Mouse (Mus musculus) CH12.LX (cell line): Measurements from ENCODE around the gene 4933402D24Rik. TPM values are rescaled to one million over a fixed set of nuclear protein-coding genes. Genes with fewer than 3 reads are reported as not detected.

ENCODE experiments used
- DNase-seq: peaks from one replicate; pipeline ENCODE4 v3.0.0-alpha.2; 2013; ENCODE audit errors: extremely low read depth
- H3K27ac ChIP-seq: 2 replicates; pipeline ENCODE4 v1.5.1; 2012; ENCODE audit warnings: low read depth, mild to moderate bottlenecking, control low read depth, moderate library complexity; ENCODE audit not compliant: insufficient read depth
- H3K27me3 ChIP-seq: replicated peaks from 2 replicates; pipeline ENCODE3; 2012; ENCODE audit warnings: inconsistent platforms
- H3K36me3 ChIP-seq, 2 experiments: replicated peaks in 1 of 2; 2 replicates each; pipeline versions ENCODE3 to v1.6.1; 2012; ENCODE audit warnings: inconsistent platforms in 1 of 2, low read length in 1 of 2, mild to moderate bottlenecking in 1 of 2, mixed read lengths in 1 of 2, moderate library complexity in 1 of 2; ENCODE audit not compliant: control insufficient read depth in 1 of 2, insufficient read depth in 1 of 2
- H3K4me1 ChIP-seq, 2 experiments: 2 replicates each; pipeline ENCODE4 v1.6.1; 2012; ENCODE audit warnings: inconsistent platforms in 1 of 2, moderate library complexity in 1 of 2; ENCODE audit not compliant: insufficient read depth in 2 of 2, control insufficient read depth in 1 of 2
- H3K4me2 ChIP-seq: 2 replicates; pipeline ENCODE4 v1.6.1; 2012; ENCODE audit warnings: low read depth, mild to moderate bottlenecking, control low read depth; ENCODE audit not compliant: poor library complexity, insufficient read depth, severe bottlenecking
- H3K4me3 ChIP-seq, 3 experiments: fragments of 150-350 bp in 1 of 3; sonication (generic) in 1 of 3; replicated peaks in 1 of 3; 2 replicates each; pipeline versions ENCODE3 to v1.5.1; 2011 to 2012; ENCODE audit warnings: low read depth in 2 of 3, low read length in 2 of 3, mild to moderate bottlenecking in 2 of 3, moderate library complexity in 2 of 3, control low read depth in 1 of 3, improper control_type of control experiment in 1 of 3, inconsistent platforms in 1 of 3, mixed read lengths in 1 of 3; ENCODE audit not compliant: poor library complexity in 1 of 3
- H3K79me2 ChIP-seq: replicated peaks from 2 replicates; pipeline ENCODE4 v1.6.1; 2012; ENCODE audit warnings: mild to moderate bottlenecking, moderate library complexity; ENCODE audit not compliant: control insufficient read depth, poor library complexity, insufficient read depth, severe bottlenecking; ENCODE audit errors: extremely low read depth
- H3K9ac ChIP-seq: 2 replicates; pipeline ENCODE4 v1.6.1; 2012; ENCODE audit warnings: low read depth, mild to moderate bottlenecking, control low read depth, moderate library complexity; ENCODE audit not compliant: insufficient read depth
- H3K9me3 ChIP-seq: replicated peaks from 2 replicates; pipeline ENCODE3; 2012; ENCODE audit warnings: low read length, inconsistent platforms, mixed read lengths
- BHLHE40 ChIP-seq: IDR thresholded peaks from 2 replicates; pipeline ENCODE4 v1.6.1; 2011; ENCODE audit warnings: mild to moderate bottlenecking, low read depth, low read length, improper control_type of control experiment
- CHD2 ChIP-seq: IDR thresholded peaks from 2 replicates; pipeline ENCODE4 v1.6.1; 2011; ENCODE audit warnings: low read length, improper control_type of control experiment
- CTCF ChIP-seq, 2 experiments: IDR thresholded peaks in 1 of 2; conservative IDR thresholded peaks in 1 of 2; 2 replicates each; pipeline ENCODE4 v1.5.1; 2011 to 2012; ENCODE audit warnings: low read depth in 2 of 2, low read length in 2 of 2, improper control_type of control experiment in 1 of 2, inconsistent platforms in 1 of 2, mild to moderate bottlenecking in 1 of 2, moderate library complexity in 1 of 2
- EP300 ChIP-seq: IDR thresholded peaks from 2 replicates; pipeline ENCODE4 v1.6.1; 2011; ENCODE audit warnings: low read length, improper control_type of control experiment
- ETS1 ChIP-seq: conservative IDR thresholded peaks from 2 replicates; pipeline ENCODE4 v1.6.1; 2012; ENCODE audit warnings: low read depth, mild to moderate bottlenecking, inconsistent platforms, low read length, improper control_type of control experiment, moderate library complexity
- MAFK ChIP-seq: IDR thresholded peaks from 2 replicates; pipeline ENCODE4 v1.6.1; 2011; ENCODE audit warnings: low read length, improper control_type of control experiment; ENCODE audit not compliant: insufficient replicate concordance
- MAX ChIP-seq: IDR thresholded peaks from 2 replicates; pipeline ENCODE4 v1.6.1; 2011; ENCODE audit warnings: low read length, improper control_type of control experiment
- MXI1 ChIP-seq: IDR thresholded peaks from 2 replicates; pipeline ENCODE4 v1.6.1; 2011; ENCODE audit warnings: mild to moderate bottlenecking, low read depth, low read length, improper control_type of control experiment
- MYC ChIP-seq: IDR thresholded peaks from 2 replicates; pipeline ENCODE4 v1.6.1; 2011; ENCODE audit warnings: low read depth, mild to moderate bottlenecking, improper control_type of control experiment, low read length
- NELFE ChIP-seq: IDR thresholded peaks from 2 replicates; pipeline ENCODE4 v1.6.1; 2011; ENCODE audit warnings: low read depth, low read length, improper control_type of control experiment
- NRF1 ChIP-seq: IDR thresholded peaks from 2 replicates; pipeline ENCODE4 v1.6.1; 2014; ENCODE audit warnings: low read depth, mild to moderate bottlenecking, inconsistent platforms, low read length, improper control_type of control experiment, moderate library complexity
- PAX5 ChIP-seq: IDR thresholded peaks from 2 replicates; pipeline ENCODE4 v1.6.1; 2012; ENCODE audit warnings: low read length, inconsistent platforms, mixed read lengths
- POLR2A ChIP-seq: IDR thresholded peaks from 2 replicates; pipeline ENCODE4 v1.6.1; 2011; ENCODE audit warnings: low read depth, mild to moderate bottlenecking, improper control_type of control experiment, low read length
- RAD21 ChIP-seq: IDR thresholded peaks from 2 replicates; pipeline ENCODE4 v1.6.1; 2011; ENCODE audit warnings: low read depth, mild to moderate bottlenecking, low read length, improper control_type of control experiment, moderate library complexity
- RCOR1 ChIP-seq: conservative IDR thresholded peaks from 2 replicates; pipeline ENCODE4 v1.6.1; 2012; ENCODE audit warnings: low read depth, mild to moderate bottlenecking, inconsistent platforms, low read length, improper control_type of control experiment
- SMC3 ChIP-seq: IDR thresholded peaks from 2 replicates; pipeline ENCODE4 v1.6.1; 2011; ENCODE audit warnings: low read depth, low read length, improper control_type of control experiment
- TCF12 ChIP-seq: IDR thresholded peaks from 2 replicates; pipeline ENCODE4 v1.6.1; 2014; ENCODE audit warnings: low read depth, mild to moderate bottlenecking, inconsistent platforms, low read length, improper control_type of control experiment
- UBTF ChIP-seq: IDR thresholded peaks from 2 replicates; pipeline ENCODE4 v1.6.1; 2012; ENCODE audit warnings: low read depth, mild to moderate bottlenecking, inconsistent platforms, low read length, improper control_type of control experiment, moderate library complexity
- USF1 ChIP-seq: IDR thresholded peaks from 2 replicates; pipeline ENCODE4 v1.6.1; 2014; ENCODE audit warnings: low read depth, mild to moderate bottlenecking, inconsistent platforms, low read length, improper control_type of control experiment
- USF2 ChIP-seq: conservative IDR thresholded peaks from 2 replicates; pipeline ENCODE4 v1.6.1; 2011; ENCODE audit warnings: low read depth, low read length, improper control_type of control experiment
- ZC3H11A ChIP-seq: IDR thresholded peaks from 2 replicates; pipeline ENCODE4 v1.6.1; 2012; ENCODE audit warnings: low read depth, mild to moderate bottlenecking, inconsistent platforms, low read length, improper control_type of control experiment
- ZMIZ1 ChIP-seq: IDR thresholded peaks from 2 replicates; pipeline ENCODE4 v1.6.1; 2012; ENCODE audit warnings: low read depth, mild to moderate bottlenecking, inconsistent platforms, low read length, improper control_type of control experiment
- ZNF384 ChIP-seq: IDR thresholded peaks from 2 replicates; pipeline ENCODE4 v1.6.1; 2012; ENCODE audit warnings: low read depth, low read length, improper control_type of control experiment, inconsistent platforms
- dilution Hi-C: fragments of 300-500 bp; cut with MboI; formaldehyde crosslinking; loops from 2 replicates; pipeline ENCODE4 v1.14.3; 2020; ENCODE audit warnings: low sequenced_read_pairs; ENCODE audit not compliant: extremely low pct_unique_long_range_greater_than_20kb, extremely low pct_ligation_motif_present
- in situ Hi-C: fragments of 300-500 bp; cut with MboI; formaldehyde crosslinking; loops from 3 replicates; pipeline ENCODE4 v1.14.3; 2019; ENCODE audit warnings: low sequenced_read_pairs, low pct_ligation_motif_present, low pct_unique_long_range_greater_than_20kb, mixed read lengths
- polyA plus RNA-seq: library from polyadenylated mRNA; unstranded; fragments of >175 nt; gene quantifications from 2 replicates; pipeline ENCODE4 v1.2.1, GENCODE M21; 2012; ENCODE audit warnings: low read depth; ENCODE audit not compliant: insufficient read length
- total RNA-seq, 2 experiments: library from RNA; depleted of rRNA; stranded (reverse); fragments of 300-350 nt in 1 of 2; fragments of >200 nt in 1 of 2; gene quantifications; 2 replicates each; pipeline ENCODE4 v1.2.3; 2012 to 2014

Gene 4933402D24Rik
- total and polyA plus RNA-seq, 3 experiments, result not detected

- dilution Hi-C loops (no loop called here), in situ Hi-C loops (loop anchor here (10.0 kb wide), 1 partner anchor 681 kb away; no protein-coding TSS in a partner anchor)
- H3K4me3 ChIP-seq, result no peak overlapping the region
- H3K9ac ChIP-seq, result no peak overlapping the region
- no peaks in the 10 kb centered on the region for H3K9me3 ChIP-seq
- no peaks in the 10 kb centered on the region for H3K36me3 ChIP-seq
- no peak overlapping the region for H3K27ac ChIP-seq
- no peaks in the 10 kb centered on the region for H3K27me3 ChIP-seq
- TF ChIP-seq BHLHE40 (no peak), MXI1 (no peak), USF1 (no peak), PAX5 (no peak), NRF1 (no peak), TCF12 (no peak), RCOR1 (no peak), POLR2A (no peak), MYC (no peak)
- no peaks in the 10 kb centered on the region for H3K79me2 ChIP-seq
- H3K4me2 ChIP-seq, result no peak overlapping the region
- no peak for DNase-seq
- peaks cover 4 to 13% of the 10 kb centered on the region in 2 experiments; a peak in 3 of 4 replicates for H3K4me1 ChIP-seq
Measured at GRCm38 (mm10) chr1:63763881-63764386, 5.1 kb downstream of the 4933402D24Rik start.

DNA sequence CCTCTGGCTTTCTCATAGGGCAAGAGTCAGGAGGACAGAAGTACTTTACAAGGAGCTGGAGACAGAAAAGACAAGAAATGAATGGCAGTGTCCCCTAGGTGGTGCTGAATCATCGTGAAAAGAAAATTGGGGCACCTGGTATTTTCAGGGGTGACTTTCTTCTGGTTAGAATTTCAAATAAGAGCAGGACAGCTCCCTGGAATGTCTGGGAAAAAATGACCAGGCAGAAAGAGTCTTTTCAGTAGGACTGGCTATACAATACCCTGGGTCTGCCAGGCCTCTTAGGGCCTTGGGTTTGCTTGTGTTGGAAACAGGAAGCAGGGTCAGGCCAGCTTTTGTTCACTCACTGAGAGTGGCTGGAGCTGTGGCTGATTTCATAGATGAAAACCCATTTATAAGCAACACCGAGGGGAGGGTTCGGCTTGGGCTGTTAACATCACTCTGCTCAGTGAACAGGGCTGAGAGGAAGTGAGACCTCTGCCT, 5.8 kb downstream of the 4933402D24Rik start:
- Histone ChIP-seq H3K27me3 (no peaks in the 10 kb centered on the region), H3K79me2 (no peaks in the 10 kb centered on the region), H3K27ac (no peak overlapping the region), H3K36me3 (no peaks in the 10 kb centered on the region), H3K9ac (no peak overlapping the region), H3K4me2 (peak overlapping the region; percentile 44; the same call in 1 of the 2 replicates), H3K4me3 (no peak overlapping the region), H3K9me3 (no peaks in the 10 kb centered on the region), H3K4me1 (peaks cover 4 to 13% of the 10 kb centered on the region in 2 experiments; a peak in 3 of 4 replicates)
- in situ Hi-C loops, result loop anchor here (10.0 kb wide), 1 partner anchor 682 kb away; no protein-coding TSS in a partner anchor
- DNase-seq, result peak; percentile 37
- dilution Hi-C loops, result no loop called here
- TF ChIP-seq ZC3H11A (0 out of 2 replicates have a peak, but pooled peaks have one; percentile 13), SMC3 (peak; percentile 55), MAFK (no peak), CTCF (conservative IDR thresholded peaks at IDR 0.05 in 1 of 2, IDR thresholded peaks at IDR 0.05 in 1 of 2; ENCODE audit: low read depth in 2 of 2, low read length in 2 of 2) (peak; percentile 11 to 69; a peak in 2 of 4 replicates), RAD21 (peak; percentile 73), USF1 (no peak)
- TF ChIP-seq, all 38 proteins: peak for 4

DNA sequence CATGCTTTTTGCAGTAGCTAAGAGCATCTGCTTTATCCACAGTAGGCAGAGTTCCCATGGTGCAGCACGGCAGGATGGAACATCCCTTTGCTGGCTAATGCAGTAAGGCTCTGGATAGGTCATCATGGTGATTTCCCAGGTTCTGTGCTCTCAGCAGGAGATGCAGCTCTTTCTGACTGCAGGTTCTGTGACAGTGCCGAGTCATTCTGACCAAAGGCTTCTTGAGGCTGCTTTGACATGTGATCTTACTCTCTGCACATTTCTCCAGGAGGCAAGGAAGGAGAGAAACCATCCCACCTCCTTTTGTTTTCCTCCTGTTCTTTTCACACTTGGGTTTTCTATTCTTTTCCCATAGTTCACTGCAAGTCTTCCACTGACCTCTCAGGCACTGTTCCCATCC, 13.1 kb downstream of the 4933402D24Rik start:
- H3K9ac ChIP-seq, result no peak overlapping the region
- no peaks in the 10 kb centered on the region for H3K27me3 ChIP-seq
- no peaks in the 10 kb centered on the region for H3K79me2 ChIP-seq
- H3K27ac ChIP-seq, result no peak overlapping the region
- H3K36me3 ChIP-seq, result peaks cover 17 to 37% of the 10 kb centered on the region in 2 experiments
- TF ChIP-seq MAX, result no peak
- TF ChIP-seq MAFK, result no peak
- TF ChIP-seq USF2, result no peak
- TF ChIP-seq NELFE, result no peak
- no peak for TF ChIP-seq POLR2A
- TF ChIP-seq MXI1, result no peak
- TF ChIP-seq CHD2, result no peak
- TF ChIP-seq ZNF384, result no peak
- TF ChIP-seq EP300, result no peak
- no peak for TF ChIP-seq PAX5
- TF ChIP-seq ETS1, result no peak
- no peak for TF ChIP-seq SMC3
- TF ChIP-seq UBTF, result no peak
- no peak for TF ChIP-seq RCOR1
- TF ChIP-seq ZMIZ1, result no peak
- no peak for TF ChIP-seq BHLHE40
- H3K4me1 ChIP-seq, result peaks cover 0 to 7% of the 10 kb centered on the region in 2 experiments; a peak in 2 of 4 replicates
- dilution Hi-C loops (no loop called here), in situ Hi-C loops (no loop called here)
- H3K9me3 ChIP-seq, result no peaks in the 10 kb centered on the region
- no peak overlapping the region for H3K4me2 ChIP-seq
- H3K4me3 ChIP-seq, result no peak overlapping the region
- no peak for DNase-seq
